Mouse (Mus musculus) monocyte, adult 59 days (primary cell): ENCODE data around the gene Vmn1r183. TPM values are rescaled to one million over a fixed set of nuclear protein-coding genes. Genes with fewer than 3 reads are reported as not detected.

Experiments
- total RNA-seq, 2 experiments: library from RNA; stranded (reverse); gene quantifications; one replicate each; pipeline ENCODE4 v1.2.4; 2023

Gene Vmn1r183
- not detected for total RNA-seq

GRCm38 (mm10) chr7:24052660-24053304, at the start of gene Vmn1r183:
Gene Vmn1r183, plus strand, starts transcription at chr7:24053254.

DNA sequence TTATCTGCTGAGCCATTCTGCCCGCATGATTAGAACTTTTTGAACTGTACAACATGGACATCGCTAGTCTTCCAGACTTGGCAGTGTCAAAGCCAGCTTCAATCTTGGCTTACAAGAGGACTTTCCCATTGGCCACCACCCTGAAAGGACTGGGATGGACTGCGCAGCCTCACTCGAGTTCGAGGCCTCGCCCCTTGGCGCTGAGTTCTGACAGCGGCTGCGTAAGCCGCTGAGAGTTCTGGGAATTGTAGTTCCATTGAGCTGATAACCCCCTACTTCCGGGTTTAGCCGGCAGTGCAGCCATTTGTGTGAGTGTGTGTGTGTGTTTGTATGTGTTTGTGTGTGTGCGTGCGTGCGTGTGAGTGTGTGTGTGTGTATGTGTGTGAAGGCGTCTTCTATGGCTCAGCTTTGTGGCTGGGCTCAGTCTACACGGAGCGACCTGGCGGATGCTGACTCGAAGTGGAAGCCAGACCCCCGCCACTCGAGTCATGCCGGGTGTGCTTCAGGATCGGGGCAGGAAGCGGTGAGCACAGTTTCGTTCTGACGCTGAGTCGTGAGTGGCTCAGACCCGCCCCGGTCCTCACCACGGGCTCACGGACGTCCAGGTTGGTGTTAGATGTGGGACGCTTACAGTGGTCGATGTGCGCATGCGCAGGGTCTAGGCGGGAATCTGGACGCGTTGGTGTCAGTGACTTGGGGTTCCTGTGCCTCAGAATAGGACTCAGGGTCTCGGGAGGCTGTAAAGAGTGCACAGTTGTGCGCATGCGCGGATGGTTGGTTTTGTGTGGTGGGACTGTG, 28.8 kb downstream of the Vmn1r183 start, which contains the start of gene Zfp180:
Zfp180 (plus strand) TSS at position 291 of the 798 bp plus-strand sequence.

DNA sequence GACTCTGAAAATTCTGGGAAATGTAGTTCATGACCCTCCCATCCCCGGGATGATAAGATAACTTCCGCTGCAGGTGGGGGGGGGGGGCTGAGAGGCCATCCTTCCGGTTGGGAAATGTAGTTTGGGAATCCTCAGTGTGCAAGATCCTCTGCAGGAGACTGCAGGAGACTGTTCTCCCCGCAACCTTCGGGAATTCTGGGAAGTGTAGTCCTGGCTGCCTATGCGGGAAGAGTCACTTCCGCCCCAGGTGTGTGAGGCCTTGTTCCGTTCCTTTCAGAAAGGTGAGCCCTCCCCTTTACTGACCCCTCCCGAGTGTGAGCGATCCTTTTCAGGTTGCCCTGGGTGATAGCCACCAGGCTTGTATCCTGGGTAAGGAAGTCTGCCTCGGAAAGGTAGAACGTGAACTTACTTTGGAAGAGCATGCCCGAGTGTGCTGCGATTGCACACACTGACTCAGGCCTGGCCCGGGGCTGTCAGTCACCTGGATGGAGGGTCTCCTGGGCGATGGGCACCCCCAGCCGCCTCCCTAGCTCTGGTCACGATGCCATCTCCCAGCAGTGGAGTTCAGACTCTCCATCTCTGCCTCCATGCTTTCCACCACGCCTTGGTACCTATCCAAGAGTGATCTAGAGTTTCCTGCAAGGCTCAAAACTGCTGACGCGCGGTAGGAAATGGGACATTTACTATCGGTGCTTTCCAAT, 59.3 kb downstream of the Vmn1r183 start, which contains the start of gene Zfp112:
Zfp112 (plus strand) TSS at position 159 of the 701 bp plus-strand sequence.

Other genes starting within 250 kb of the Vmn1r183 start
- not detected for gene Vmn1r175, start 242.6 kb upstream of the Vmn1r183 start, total RNA-seq
- gene Vmn1r176, start 215.9 kb upstream of the Vmn1r183 start, total RNA-seq: not detected
- not detected for gene Vmn1r177, start 186.8 kb upstream of the Vmn1r183 start, total RNA-seq
- gene Vmn1r178, start 161.2 kb upstream of the Vmn1r183 start, total RNA-seq: not detected
- gene Vmn1r179, start 126.3 kb upstream of the Vmn1r183 start, total RNA-seq: not detected
- gene Vmn1r180, start 102.6 kb upstream of the Vmn1r183 start, total RNA-seq: not detected
- gene Vmn1r181, start 78.6 kb upstream of the Vmn1r183 start, total RNA-seq: not detected
- not detected for gene V1rd19, start 51.6 kb upstream of the Vmn1r183 start, total RNA-seq
- 10 to 100 TPM; 18.8 to 20.5 TPM for gene Zfp180, start 28.7 kb downstream of the Vmn1r183 start, total RNA-seq
- gene Zfp112, start 59.1 kb downstream of the Vmn1r183 start, total RNA-seq: 1 to 10 TPM; 1.9 to 2.2 TPM
- gene Zfp235, start 80.9 kb downstream of the Vmn1r183 start, total RNA-seq: 1 to 10 TPM; 4.7 to 5.1 TPM
- not detected for gene Zfp114, start 121.8 kb downstream of the Vmn1r183 start, total RNA-seq
- gene Zfp111, start 158.2 kb downstream of the Vmn1r183 start, total RNA-seq: 1 to 10 TPM; 3.3 to 4.2 TPM
- 1 to 10 TPM; 2.3 to 2.6 TPM for gene Zfp109, start 184.3 kb downstream of the Vmn1r183 start, total RNA-seq
- under 1 TPM; 0.46 to 0.50 TPM for gene Zfp108, start 201.5 kb downstream of the Vmn1r183 start, total RNA-seq
- under 1 TPM; 0.13 to 0.91 TPM for gene Zfp93, start 217.2 kb downstream of the Vmn1r183 start, total RNA-seq
- 1 to 10 TPM; 5.7 to 8.2 TPM for gene Zfp61, start 248.0 kb downstream of the Vmn1r183 start, total RNA-seq